Mouse (Mus musculus): ENCODE data around the gene Trcg1. TPM values are rescaled to one million over a fixed set of nuclear protein-coding genes. Genes with fewer than 3 reads are reported as not detected.

Trcg1 gene
- not detected in 2 replicates for polyA plus RNA-seq (2012; rRNA removed)

DNA sequence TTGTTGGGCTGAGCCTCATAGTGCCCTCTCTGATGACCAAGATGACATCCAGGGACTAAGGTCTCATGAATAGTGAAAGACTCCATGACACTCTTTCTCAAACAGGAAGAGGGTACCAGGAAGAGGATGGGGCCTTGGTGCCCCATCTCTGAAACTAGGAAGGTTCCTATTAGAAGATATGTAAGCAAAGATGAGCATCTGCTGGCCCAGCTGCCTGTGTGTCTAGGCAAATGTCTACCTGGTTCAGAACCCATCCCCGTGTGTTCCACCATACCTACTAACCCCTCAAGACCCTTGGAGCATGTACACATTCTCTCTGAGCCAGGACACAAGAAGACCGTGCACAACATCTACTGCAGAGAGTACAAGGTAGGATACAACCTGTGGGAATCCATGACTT lies at the start of gene Trcg1:
Gene Trcg1, plus strand, starts transcription at position 301 of the 400 bp plus-strand sequence.

DNA sequence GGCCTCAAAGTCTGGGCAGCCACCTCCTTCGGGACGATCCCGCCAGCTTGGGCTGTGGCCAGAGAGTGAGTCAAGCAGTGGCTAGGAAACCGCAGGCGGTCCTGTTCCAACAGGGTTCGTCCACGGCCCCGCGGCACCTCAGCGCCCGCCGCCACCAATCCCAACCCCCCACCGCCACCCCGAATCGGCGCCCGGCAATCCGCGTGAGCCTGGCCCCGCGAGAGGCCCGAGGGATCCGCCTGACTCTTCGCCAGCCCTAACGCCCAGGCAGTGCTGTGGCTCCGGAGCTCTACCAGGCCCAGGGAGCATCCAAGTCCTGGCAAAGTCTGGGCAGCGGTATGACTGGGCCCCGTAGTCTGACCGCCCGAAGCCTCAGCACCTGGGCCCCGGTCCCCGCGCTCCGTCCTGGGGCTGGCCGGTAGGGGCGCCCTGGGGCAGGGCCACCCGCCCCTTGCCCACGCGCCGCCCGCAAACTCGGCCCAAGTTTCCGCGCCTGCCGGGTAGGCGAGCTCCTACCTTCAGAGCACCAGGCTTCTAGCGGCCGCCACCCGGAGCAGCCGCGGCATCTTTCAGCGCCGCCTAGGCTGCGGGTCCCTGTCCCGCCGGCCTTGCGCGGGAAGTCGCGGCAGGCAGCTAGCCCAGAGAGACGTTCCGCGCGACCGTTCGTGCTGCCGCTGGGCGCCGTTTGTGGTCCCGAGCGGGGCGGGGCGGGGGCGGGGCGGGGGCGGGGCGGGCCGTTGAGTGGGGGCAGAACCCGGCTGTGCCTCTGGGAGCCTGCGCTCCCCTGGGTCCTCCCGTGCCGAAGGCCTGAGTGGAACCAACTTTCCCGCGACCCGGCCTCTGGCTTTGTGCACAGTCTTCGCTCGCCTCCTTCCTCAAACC lies 25.8 kb downstream of the Trcg1 start, which contains the start of gene 1700017B05Rik:
Gene 1700017B05Rik, minus strand, starts transcription at position 700 of the 882 bp plus-strand sequence.

Other genes starting within 250 kb of the Trcg1 start
- 7.6 and 7.7 TPM in 2 replicates for gene Ptpn9, start 241.6 kb upstream of the Trcg1 start, polyA plus RNA-seq (2012; rRNA removed)
- gene Sin3a, start 164.5 kb upstream of the Trcg1 start, polyA plus RNA-seq (2012; rRNA removed) = 14.4 and 15.5 TPM in 2 replicates
- 29.1 and 32.7 TPM in 2 replicates for gene Man2c1, start 105.9 kb upstream of the Trcg1 start, polyA plus RNA-seq (2012; rRNA removed)
- 3.2 and 3.4 TPM in 2 replicates for gene Neil1, start 88.3 kb upstream of the Trcg1 start, polyA plus RNA-seq (2012; rRNA removed)
- gene Commd4, start 78.2 kb upstream of the Trcg1 start, polyA plus RNA-seq (2012; rRNA removed) = 48.2 and 50.6 TPM in 2 replicates
- gene 1700017B05Rik, start 26.1 kb downstream of the Trcg1 start, polyA plus RNA-seq (2012; rRNA removed) = 6.1 and 7.1 TPM in 2 replicates
- 10.2 and 11.9 TPM in 2 replicates for gene Ppcdc, start 203.6 kb downstream of the Trcg1 start, polyA plus RNA-seq (2012; rRNA removed)
- 10.4 and 12.0 TPM in 2 replicates for gene Scamp5, start 231.5 kb downstream of the Trcg1 start, polyA plus RNA-seq (2012; rRNA removed)